Mouse (Mus musculus) heart, embryonic 16.5 days (tissue): ENCODE results near the gene Serpinb1c. TPM values are rescaled to one million over a fixed set of nuclear protein-coding genes. Genes with fewer than 3 reads are reported as not detected.

Experiments used
- ATAC-seq: fragments of 200-750 bp; cut with Nextera tagmentation; replicated peaks from 2 replicates; pipeline ENCODE4 v1.8.0; 2017; ENCODE audit warnings: moderate number of reproducible peaks; ENCODE audit not compliant: insufficient read depth, low FRiP score; ENCODE audit errors: extremely low read depth
- H3K27ac ChIP-seq: fragments of 300-500 bp; sonication (generic); 2 replicates; pipeline ENCODE4 v1.5.1; 2014; ENCODE audit warnings: mild to moderate bottlenecking, low read length, control low read depth, moderate library complexity
- H3K27me3 ChIP-seq: fragments of 300-500 bp; sonication (generic); 2 replicates; pipeline ENCODE4 v1.6.1; 2014; ENCODE audit warnings: low read length, mixed read lengths; ENCODE audit not compliant: control insufficient read depth, insufficient read depth
- H3K36me3 ChIP-seq: fragments of 300-500 bp; sonication (generic); 2 replicates; pipeline ENCODE4 v1.6.1; 2014; ENCODE audit not compliant: control insufficient read depth, insufficient read depth
- H3K4me1 ChIP-seq: fragments of 300-500 bp; sonication (generic); 2 replicates; pipeline ENCODE4 v1.6.1; 2014; ENCODE audit warnings: low read length, mixed read lengths; ENCODE audit not compliant: control insufficient read depth, insufficient read depth
- H3K4me2 ChIP-seq: fragments of 300-500 bp; sonication (generic); 2 replicates; pipeline ENCODE4 v1.6.1; 2014; ENCODE audit warnings: low read depth, mild to moderate bottlenecking, control low read depth, low read length
- H3K4me3 ChIP-seq: fragments of 300-500 bp; sonication (generic); 2 replicates; pipeline ENCODE4 v1.5.1; 2014; ENCODE audit warnings: mild to moderate bottlenecking, control low read depth, low read length
- H3K9ac ChIP-seq: fragments of 300-500 bp; sonication (generic); 2 replicates; pipeline ENCODE4 v1.6.1; 2014; ENCODE audit warnings: low read length, control low read depth
- H3K9me3 ChIP-seq: fragments of 300-500 bp; sonication (generic); replicated peaks from 2 replicates; pipeline ENCODE4 v1.6.1; 2016; ENCODE audit warnings: low read length; ENCODE audit not compliant: control insufficient read depth
- WGBS: fragments of 180-500 bp; shearing (Covaris S2); extraction: QIAGEN DNeasy Blood & Tissue Kit; methylation state at CpG from one replicate; pipeline ENCODE4 v1.1.7; 2014; 5-methylcytosine and 5-hydroxymethylcytosine counted together
- polyA plus RNA-seq: library from polyadenylated mRNA; unstranded; fragments of >200 nt; fragmentation: Nextera tagmentation; extraction: Ambion mirVana; gene quantifications from 2 replicates; pipeline ENCODE4 v1.2.1, GENCODE M21; 2015

Gene Serpinb1c
- polyA plus RNA-seq, 1 experiment from 2014 or later, result 0.29 TPM

- ATAC-seq, result no peak
- Histone ChIP-seq H3K27me3 (no peaks in the 10 kb centered on the region), H3K4me1 (peaks cover 4% of the 10 kb centered on the region; the same call in 1 of the 2 replicates), H3K9me3 (no peaks in the 10 kb centered on the region), H3K4me3 (no peak overlapping the region), H3K36me3 (no peaks in the 10 kb centered on the region), H3K27ac (no peak overlapping the region), H3K4me2 (no peak overlapping the region), H3K9ac (no peak overlapping the region)
- 66% methylated on average over 6 of the region's 6 CpGs for WGBS
These were observed 64.8 kb downstream of the Serpinb1c start for GRCm38 (mm10) chr13:32833237-32833636.

- H3K27me3 ChIP-seq, result no peaks in the 10 kb centered on the region
- H3K9me3 ChIP-seq, result no peaks in the 10 kb centered on the region
- H3K4me2 ChIP-seq, result no peak overlapping the region
- ATAC-seq, result no peak
- H3K27ac ChIP-seq, result no peak overlapping the region
- peaks cover 4% of the 10 kb centered on the region; the same call in 1 of the 2 replicates for H3K4me1 ChIP-seq
- no peak overlapping the region for H3K4me3 ChIP-seq
- H3K36me3 ChIP-seq, result no peaks in the 10 kb centered on the region
- no peak overlapping the region for H3K9ac ChIP-seq
- WGBS, result 64% methylated on average over 3 of the region's 3 CpGs
These were observed 65.2 kb downstream of the Serpinb1c start for GRCm38 (mm10) chr13:32832776-32833175.

GRCm38 (mm10) chr13:32831505-32832273 lies 66.3 kb downstream of the Serpinb1c start:
- Histone ChIP-seq H3K27me3 (no peaks in the 10 kb centered on the region), H3K4me1 (peaks cover 4% of the 10 kb centered on the region; the same call in 1 of the 2 replicates), H3K36me3 (no peaks in the 10 kb centered on the region), H3K4me3 (no peak overlapping the region), H3K9me3 (no peaks in the 10 kb centered on the region), H3K27ac (no peak overlapping the region), H3K4me2 (no peak overlapping the region), H3K9ac (no peak overlapping the region)
- no peak for ATAC-seq
- WGBS, result 72% methylated on average over 3 of the region's 3 CpGs

Other genes with a start within 250 kb of the Serpinb1c start
- 1.3 and 1.7 TPM in 2 replicates for gene Mylk4, start 114.3 kb downstream of the Serpinb1c start, polyA plus RNA-seq
- gene Wrnip1, start 96.2 kb downstream of the Serpinb1c start, polyA plus RNA-seq, result 19.7 and 24.8 TPM in 2 replicates
- not detected in 2 replicates for gene D930007J09Rik, start 95.4 kb downstream of the Serpinb1c start, polyA plus RNA-seq
- gene Serpinb1a, start 47.0 kb downstream of the Serpinb1c start, polyA plus RNA-seq, result 10.4 and 14.7 TPM in 2 replicates
- gene Serpinb6b, start 67.0 kb upstream of the Serpinb1c start, polyA plus RNA-seq, result 22.4 and 26.8 TPM in 2 replicates
- 8.8 and 10.4 TPM in 2 replicates for gene Serpinb9, start 105.0 kb upstream of the Serpinb1c start, polyA plus RNA-seq
- 0.33 and 0.47 TPM in 2 replicates for gene Serpinb9b, start 129.2 kb upstream of the Serpinb1c start, polyA plus RNA-seq
- gene Serpinb1b, start 180.4 kb upstream of the Serpinb1c start, polyA plus RNA-seq, result 0.09 and 0.21 TPM in 2 replicates